Mouse (Mus musculus) kidney, adult 10 weeks (tissue): ENCODE measurements around the gene Zbtb16. TPM values are rescaled to one million over a fixed set of nuclear protein-coding genes. Genes with fewer than 3 reads are reported as not detected.

ENCODE experiments used
- polyA plus RNA-seq: library from polyadenylated mRNA; stranded (reverse); fragments of 350-450 nt; fragmentation: Illumina TruSeq; extraction: RNeasy Lipid Tissue Mini Kit (QIAGEN cat#74804); gene quantifications from one replicate; pipeline ENCODE4 v1.2.3, GENCODE M21; 2014; ENCODE audit warnings: low read depth, low replicate concordance

Zbtb16 gene
- polyA plus RNA-seq: 2.5 TPM

GRCm38 (mm10) chr9:48835631-48836565, at the start of gene Zbtb16:
Zbtb16 (minus strand) TSS chr9:48836222.

GRCm38 (mm10) chr9:48604939-48605598, 231.0 kb downstream of the Zbtb16 start, which contains the start of gene Nnmt:
Nnmt (minus strand) TSS chr9:48605153.

Other genes starting within 250 kb of the Zbtb16 start
- 0.73 TPM for gene Nnmt, start 231.1 kb downstream of the Zbtb16 start, polyA plus RNA-seq
- 0.81 TPM for gene Htr3a, start 74.9 kb upstream of the Zbtb16 start, polyA plus RNA-seq
- gene Htr3b, start 128.8 kb upstream of the Zbtb16 start, polyA plus RNA-seq: not detected
- gene Usp28, start 149.2 kb upstream of the Zbtb16 start, polyA plus RNA-seq: 5.6 TPM
- 22.0 TPM for gene Zw10, start 219.4 kb upstream of the Zbtb16 start, polyA plus RNA-seq
- gene Tmprss5, start 245.0 kb upstream of the Zbtb16 start, polyA plus RNA-seq: not detected